Mouse (Mus musculus): Measurements from ENCODE around the gene Zdhhc21.

Gene Zdhhc21

DNA sequence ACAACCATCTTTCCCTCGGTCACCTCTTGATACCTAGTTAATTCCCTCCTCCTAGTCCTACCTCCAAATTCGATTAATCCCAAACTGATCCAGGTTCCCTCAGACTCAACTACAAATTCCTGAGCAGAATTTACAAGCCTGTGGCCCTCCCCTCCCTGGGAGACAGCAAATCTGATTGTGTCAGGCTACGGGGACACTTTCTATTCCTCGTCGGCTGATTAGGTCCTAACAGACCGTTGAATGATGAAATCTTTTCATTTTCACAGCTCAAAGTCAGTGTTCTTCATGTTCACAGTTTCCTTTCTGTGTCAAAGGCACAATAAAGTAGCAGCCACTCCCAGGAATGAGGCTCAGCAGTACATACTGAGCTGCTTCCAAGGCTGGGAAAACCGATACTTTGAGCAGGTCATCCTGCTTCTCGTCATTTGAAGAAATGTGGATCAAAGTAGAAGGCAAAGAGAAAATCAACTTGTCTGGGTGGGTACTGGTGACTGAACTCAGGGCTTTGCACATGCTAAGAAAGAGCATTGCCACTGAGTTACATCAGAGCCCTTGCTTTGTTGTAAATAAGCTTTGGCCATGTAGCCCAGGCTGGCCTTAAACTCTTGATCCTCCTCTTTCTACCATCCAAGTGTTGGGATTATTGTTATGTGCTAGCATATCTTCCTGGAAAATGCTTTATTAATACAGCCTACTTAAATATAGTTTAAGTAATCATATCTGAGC lies 5.4 kb upstream of the Zdhhc21 start:
- in situ Hi-C loops (cut with MboI, MseI), result no loop called here

DNA sequence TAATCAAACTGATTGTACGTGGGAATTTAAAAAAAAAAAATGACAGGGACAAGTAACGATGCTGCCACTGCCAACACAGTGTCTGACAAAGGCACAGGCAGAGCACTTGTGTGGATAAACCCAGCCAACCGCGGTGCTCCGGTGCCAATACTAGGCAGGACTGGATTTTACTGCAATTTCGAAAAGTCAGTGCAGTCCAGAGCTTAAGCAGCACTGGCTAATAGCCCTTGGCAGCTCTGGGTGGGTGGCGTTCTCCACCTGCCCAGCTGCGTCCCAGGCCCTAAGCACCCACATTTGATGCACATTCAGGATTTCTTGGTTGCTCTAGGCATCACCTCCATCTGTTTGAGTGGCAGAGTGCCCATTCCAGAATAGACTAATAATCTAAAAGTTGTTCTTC lies 3.6 kb upstream of the Zdhhc21 start:
- in situ Hi-C loops (cut with MboI, MseI), result no loop called here

DNA sequence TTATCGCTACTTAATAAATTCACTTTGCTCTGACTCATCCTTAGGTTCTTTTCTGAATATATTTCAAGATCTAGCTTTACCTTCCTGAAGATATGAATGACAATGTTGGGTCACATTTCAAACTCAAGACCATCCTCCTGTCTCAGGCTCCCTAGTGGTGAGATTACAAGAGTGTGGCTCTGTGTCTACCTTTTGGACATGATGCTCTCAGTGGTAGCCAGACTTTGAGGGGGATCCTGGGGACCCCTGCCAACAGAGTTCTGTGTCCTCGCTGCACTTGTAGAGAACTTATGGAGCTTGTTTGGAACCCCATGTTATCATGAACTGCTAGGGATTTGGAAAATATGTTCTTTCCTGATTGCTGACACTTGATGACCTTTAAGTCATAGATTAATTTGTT lies 1.7 kb upstream of the Zdhhc21 start:
- in situ Hi-C loops (cut with MboI, MseI), result no loop called here

DNA sequence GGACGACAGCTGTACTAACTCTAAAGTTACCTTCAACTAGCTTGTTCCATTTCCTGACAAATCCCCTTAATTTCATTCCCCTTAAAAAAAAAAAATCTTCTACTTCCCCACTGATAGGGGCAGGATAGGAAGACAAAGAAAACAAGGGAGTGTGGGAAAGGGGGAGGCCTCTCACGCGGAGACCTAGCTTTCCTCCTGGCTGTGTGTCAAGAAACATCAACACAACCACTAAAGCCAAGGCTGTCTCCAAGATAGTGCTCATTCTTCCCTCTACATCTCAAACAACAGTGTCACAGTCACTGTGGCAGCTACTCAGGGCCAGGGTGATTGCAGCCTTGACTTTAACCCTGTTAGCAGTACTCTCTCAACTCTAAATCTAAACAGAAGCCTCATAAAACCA lies 808 bp upstream of the Zdhhc21 start:
- in situ Hi-C loops (cut with MboI, MseI), result no loop called here

DNA sequence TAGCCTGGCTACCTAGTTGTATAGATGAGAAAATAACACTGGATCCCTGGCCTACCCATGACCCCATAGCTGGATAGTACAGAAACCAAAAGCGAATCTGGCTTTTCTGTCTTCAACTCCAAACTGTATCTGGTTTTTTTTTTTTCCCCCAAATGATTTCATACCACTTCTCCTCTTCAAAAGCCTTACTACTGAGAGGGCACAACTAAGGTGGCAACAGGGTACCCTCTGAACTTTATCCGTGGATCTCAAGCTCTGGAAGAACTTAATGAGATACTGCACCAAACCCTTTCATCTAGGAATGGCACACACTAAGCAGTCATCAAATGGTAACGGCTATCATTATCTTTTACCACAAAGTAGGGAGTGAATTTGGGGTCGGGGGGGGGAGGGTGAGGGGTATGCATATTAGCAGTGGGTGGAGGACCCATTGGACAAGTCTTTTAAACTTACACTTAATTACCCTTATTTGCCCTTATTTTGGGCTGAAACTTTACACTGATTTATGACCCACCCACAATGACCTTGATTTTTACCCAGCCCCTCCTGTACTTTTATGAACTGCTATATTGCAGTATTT lies 1.2 kb downstream of the Zdhhc21 start:
- in situ Hi-C loops (cut with MboI, MseI), result loop anchor here (10.0 kb wide), 1 partner anchor 446 kb away; no protein-coding TSS in a partner anchor

DNA sequence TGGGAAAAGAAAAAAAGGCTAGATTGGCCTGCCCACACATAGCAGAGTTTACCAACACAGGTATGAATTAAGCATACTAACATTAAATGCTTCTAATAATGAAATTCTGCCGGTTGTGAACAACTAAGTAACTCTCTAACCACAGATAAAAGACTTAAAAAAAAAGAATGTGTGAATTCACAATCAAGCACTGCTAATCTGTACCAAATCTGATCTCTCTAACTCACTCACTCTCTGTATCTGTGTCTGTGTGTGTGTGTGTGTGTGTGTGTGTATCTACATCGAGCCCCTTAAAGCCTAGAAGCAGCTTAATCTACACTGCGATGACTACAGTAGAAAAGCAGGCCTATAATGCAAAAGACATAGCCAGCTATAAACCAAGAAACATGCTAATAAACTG lies 2.8 kb downstream of the Zdhhc21 start:
- in situ Hi-C loops (cut with MboI, MseI), result loop anchor here (10.0 kb wide), 1 partner anchor 448 kb away; no protein-coding TSS in a partner anchor

DNA sequence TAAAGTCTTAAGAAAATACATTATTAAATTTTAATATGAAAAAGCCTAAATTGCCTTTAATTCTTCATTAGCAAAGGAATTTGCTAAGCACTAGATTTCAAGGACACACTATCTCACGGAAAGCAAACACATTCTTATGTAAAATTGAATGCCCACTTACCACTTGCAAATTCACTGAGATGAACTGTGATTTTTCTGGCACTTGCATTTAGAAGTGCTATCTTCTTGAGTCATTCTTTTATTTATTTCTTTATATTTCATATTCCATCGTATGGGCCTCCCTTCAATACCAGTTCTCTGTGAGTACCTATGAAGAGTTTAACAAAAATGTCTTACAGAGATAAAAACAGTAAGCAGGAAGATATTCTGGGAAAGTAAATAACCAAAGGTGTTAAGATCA lies 5.9 kb downstream of the Zdhhc21 start:
- in situ Hi-C loops (cut with MboI, MseI), result loop anchor here (10.0 kb wide), 1 partner anchor 451 kb away; no protein-coding TSS in a partner anchor

DNA sequence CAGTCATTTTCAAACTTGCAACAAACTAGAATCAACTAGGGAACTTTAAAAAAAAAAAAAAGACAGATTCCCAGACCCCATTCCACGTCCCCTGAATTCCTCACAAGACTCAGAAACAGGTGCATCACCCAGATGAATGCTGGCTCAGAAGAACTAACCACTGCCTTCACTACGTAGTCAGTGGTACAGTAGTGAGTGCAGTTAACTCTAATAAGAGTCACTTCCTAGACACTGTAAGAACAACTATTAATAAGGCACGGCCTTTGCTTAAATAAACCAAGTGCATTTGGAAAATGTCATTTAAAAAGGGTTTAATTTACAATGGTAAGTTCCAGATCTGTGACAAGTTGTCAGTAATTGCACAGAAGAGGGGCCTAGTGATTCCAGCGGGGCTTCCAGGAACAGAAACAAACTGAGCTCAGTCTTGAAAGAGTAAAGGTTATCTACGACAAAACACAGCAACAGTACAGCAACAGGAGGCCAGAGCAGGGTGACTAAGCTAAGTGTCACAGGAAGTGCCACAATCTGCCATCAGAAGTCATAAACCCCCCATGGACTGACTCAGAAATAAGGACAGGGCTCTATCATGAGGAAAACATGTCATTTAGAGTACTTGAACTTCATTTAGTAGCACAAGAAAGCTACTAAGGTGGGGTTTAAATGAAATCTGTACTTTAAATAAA lies 11.1 kb downstream of the Zdhhc21 start:
- in situ Hi-C loops (cut with MboI, MseI), result no loop called here

DNA sequence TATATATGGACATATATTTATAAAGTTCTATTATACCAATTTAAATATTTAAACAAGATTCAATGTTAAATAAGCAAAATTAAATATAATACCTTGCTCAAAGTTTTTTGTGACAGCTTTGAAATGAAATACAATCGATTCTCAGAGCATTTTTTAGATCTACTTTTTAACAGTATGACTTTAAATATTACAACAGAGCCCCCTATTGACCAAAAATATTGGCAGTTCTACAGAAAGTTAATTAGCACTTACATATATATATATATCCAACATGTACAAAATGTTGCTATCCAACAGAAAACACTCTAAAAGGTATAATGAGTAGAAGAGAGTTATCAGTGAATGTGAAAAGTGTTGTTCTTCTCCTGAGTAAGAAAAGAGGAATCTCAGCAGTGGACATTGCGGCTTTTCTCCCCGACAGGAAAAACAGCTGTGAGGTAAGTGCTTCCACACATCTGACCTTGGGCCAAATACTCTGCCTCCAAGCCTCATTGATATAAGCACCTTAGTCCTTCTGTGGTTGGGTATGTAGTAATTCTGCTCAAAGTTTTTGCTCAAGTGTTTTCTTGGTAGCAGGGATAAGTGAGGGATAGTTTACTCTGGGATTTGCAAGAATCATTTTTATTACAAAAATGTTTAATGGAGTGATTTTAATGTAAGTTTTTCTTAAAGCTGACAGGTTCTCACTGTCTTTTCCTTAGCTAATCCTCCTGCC lies 22.1 kb downstream of the Zdhhc21 start:
- in situ Hi-C loops (cut with MboI, MseI), result no loop called here

DNA sequence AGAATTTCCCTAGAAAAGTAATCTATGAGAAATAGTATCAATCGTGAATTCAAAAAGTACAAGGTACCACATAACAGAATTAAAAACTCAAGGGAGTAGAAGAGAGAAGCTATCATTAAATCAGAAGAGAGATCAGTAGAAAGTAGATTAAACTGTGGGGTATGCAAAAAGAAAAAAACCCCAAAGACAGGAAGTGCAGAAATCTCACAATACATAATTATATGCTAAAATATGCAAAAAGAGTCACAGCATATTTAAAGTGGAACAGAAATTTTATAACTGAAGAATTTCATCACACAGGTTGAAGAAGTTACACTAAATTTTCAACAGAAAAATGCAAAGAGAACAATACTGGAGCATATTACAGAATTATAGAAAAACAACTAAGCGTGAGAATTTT lies 28.6 kb downstream of the Zdhhc21 start:
- in situ Hi-C loops (cut with MboI, MseI), result no loop called here

DNA sequence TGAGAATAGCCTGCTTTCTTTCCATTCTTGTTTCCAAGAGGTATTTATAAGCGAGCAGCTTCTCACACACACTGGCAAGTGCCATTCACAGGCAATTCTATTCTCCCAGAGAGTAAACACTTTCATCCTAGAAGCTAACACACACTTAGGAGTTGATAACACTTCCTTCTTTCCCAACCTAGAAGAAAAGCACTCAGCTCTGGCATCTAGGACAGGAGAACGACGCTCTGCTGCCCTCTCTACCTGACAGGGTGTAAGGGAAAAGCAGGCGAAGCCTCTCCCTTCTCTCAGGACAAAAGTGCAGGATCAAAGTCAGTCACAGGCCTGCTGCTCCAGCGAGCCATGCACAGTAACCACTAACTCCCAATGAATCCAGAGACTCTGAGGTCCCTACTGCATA lies 30.3 kb downstream of the Zdhhc21 start:
- in situ Hi-C loops (cut with MboI, MseI), result no loop called here

DNA sequence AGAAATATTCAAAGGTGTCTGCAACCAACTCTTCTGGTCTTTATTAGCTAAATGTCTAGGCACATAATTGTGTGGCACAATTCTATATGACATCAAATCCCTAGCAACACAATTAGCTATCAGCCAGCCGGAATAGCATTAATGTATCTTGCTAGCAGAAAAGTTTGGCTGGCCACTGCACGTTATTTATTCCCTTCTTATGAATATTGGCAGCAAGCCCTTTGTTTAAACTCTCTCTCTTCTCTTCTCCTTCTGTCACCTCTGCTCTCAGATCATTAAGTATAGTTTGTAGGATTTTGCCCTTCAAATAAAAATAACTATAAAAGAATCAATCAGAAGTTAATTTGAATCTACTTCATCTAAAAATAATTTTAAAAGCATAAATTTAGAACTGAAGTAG lies 32.8 kb downstream of the Zdhhc21 start:
- in situ Hi-C loops (cut with MboI, MseI), result no loop called here

DNA sequence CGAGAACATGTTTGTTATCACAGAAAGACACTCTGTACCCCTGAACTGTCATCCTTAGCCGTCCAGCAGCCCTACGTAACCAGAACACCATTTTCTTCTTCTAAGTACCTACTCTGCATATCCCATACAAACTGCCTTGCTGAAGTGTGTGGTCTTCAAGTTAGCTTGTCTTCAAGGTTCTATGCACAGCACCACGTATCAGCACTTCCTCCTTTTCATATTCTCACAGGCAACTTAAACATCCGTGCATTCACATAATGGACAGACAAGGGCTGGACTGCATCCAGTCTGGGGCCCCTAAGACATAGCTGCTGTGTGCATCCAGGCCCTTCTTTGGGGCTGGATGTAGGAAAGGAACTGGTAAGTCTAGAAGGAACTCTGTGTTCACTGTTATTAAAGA lies 41.9 kb downstream of the Zdhhc21 start:
- in situ Hi-C loops (cut with MboI, MseI), result no loop called here

DNA sequence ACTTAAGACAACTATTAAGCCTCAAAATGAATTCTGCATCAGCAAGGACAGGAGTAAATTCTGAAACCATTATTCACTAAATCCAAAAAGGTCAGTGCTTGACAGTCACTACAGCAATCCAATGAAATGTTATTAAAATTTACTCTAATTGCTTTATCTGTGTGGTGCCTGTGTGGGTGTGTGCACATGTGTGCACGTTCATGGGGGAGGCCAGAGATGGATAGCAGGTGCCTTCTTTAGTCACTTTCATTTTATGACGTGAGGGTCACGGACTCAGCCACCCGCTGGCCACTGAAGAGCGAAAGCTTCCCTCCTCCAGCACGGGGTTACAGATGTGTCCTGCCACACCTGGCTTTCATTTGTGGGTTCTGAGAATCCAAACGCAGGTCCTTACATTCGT lies 43.4 kb downstream of the Zdhhc21 start:
- in situ Hi-C loops (cut with MboI, MseI), result no loop called here

DNA sequence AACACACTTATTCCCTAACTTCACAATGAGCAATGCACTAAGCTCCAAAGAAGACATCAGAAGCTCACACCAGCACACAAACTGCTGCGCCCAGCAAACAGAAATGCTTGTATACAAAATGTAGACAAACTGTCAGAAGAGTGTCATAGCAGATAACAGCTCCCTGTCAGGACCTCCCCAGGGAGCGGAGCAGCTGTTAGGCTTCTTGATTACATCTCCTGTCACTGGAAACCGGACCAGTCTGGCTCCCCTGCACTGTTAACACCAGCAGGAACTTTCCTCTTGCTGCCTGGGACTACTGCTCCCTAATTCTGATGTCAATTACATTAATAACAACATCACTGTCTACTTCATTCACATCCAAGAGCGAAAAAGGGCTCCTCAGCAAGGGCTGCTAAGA lies 44.5 kb downstream of the Zdhhc21 start:
- in situ Hi-C loops (cut with MboI, MseI), result no loop called here

DNA sequence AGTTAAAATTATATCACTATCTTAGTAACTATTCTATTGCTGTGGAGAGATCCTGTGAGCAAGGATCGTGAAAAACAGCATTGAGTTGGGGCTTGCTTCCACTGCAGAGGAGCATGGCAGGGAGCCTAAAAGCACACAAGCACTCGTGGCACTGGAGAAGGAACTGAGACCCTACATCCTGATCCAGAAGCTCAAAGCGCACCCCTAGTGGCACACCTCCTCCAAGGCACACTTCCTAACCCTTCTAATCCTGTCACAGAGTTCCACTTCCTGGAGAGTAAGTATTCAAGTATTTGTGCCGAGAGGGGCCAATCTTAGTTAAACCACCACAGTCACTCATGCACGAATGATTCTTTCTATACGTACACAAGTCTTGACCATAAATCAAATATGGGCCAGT lies 46.4 kb downstream of the Zdhhc21 start:
- in situ Hi-C loops (cut with MboI, MseI), result no loop called here

DNA sequence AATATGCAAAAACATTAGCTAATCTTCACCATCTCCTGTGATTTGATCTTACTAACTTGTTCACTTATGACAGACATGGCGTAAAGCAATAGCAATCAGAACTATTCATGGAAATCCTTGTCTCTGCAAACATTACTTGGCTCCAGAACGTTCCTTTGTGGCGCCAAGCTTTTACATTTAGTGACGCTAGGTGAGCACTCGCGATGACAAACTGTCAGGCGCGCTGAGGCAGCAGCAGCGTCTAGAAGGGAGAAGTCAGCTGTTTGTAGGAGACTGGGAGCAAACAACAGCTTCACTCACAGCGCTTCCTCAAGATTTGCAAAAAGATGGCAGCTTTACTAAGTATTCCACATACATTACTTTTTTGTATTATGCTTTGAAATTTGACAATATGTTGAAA lies 51.9 kb downstream of the Zdhhc21 start:
- in situ Hi-C loops (cut with MboI, MseI), result no loop called here

DNA sequence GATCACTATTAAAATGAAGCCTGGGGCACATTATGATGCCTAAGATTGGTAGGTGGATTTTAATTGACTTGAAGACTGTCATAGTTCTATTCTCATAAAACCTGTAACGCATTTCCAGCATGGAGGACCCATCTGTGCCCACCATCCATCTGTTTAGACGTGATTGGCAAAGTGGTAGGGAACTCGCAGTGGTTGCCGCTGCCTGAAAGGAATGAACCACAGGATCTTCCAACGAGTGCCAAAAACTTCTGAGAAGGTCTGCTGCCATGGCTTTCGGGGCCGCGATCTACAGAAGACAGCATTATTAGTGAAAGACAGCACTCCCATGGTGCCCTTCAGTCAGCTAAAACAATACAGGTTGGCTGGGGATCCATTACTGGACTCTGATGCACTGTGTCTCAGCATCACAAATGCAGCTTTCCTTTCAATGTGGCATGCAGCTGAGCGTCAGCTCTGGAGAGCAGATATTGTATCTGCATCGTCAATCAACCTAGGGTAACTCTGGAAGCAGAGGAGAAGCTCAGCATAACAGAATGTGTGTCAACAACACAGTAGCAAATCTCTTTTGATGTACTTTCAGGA lies 53.5 kb downstream of the Zdhhc21 start:
- in situ Hi-C loops (cut with MboI, MseI), result no loop called here

DNA sequence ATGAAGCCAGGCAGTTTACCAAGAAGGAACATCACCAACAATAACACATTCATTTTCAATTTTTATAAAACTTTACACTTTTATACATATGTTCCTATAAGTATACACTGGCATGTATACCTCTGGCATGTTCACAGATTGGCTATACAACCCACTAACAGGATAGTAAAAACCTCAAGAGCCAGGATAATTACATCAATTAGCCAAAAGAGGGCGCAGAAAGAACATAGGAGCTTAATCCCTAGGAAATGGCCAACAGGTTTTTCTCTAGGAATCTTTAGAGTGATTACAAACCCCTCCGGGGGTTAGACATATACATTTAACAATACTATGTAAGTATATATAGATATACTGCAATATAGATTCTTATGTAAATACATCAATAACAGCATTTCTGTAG lies 55.7 kb downstream of the Zdhhc21 start:
- in situ Hi-C loops (cut with MboI, MseI), result no loop called here

DNA sequence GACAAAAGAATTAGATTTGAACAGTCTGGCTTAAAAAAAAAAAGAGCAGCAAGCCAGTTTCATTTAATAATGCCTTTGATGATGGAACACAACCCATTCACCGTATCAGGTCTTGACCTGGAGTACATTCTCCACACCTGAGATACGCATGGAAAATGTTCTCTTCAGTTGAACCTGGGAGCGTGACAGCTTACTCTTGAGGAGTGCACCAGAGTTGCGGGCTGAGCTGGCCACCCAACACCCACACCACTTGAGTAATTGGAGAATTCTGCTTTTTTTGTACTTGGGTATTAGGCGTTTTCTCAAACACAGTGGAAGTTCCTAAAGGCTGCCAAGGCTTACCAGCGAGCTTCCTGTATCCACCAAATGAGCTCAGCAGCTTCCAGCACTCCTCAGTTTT lies 66.2 kb downstream of the Zdhhc21 start:
- in situ Hi-C loops (cut with MboI, MseI), result no loop called here

DNA sequence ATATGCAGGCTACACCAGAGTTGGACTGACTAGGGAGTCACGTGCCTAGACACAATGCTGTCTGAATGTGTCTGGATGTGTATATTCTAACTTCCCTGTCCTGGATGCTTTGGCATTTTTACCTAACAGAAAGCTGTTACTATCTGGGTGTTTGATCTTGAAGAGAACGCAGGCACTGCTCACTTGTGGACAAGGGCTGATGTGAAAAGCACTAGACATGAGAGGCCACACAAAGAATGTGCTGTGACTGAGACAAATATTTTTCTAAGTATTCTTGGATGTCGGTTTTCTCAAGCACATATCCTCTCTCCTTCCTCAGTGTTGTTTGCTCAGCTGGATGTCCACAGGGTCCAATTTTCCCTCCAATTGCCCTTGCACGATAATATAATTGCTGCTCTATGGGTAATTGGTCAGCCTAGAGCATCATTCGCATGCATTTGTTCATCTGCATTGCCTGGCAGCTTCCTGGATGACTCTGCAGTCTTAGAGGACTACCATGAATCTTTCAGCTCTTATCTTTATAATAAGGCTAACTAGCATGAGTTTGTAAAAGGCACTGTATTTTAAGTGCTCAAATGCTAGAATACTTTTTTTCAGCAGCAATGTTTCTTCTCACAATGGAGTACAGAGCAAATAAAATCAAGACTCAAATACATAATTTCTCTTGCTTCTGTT lies 66.7 kb downstream of the Zdhhc21 start:
- in situ Hi-C loops (cut with MboI, MseI), result no loop called here
